Mouse (Mus musculus): Measurements from ENCODE around the gene Vamp2. TPM values are rescaled to one million over a fixed set of nuclear protein-coding genes. Genes with fewer than 3 reads are reported as not detected.
A peak's percentile ranks its signal among the peaks of the same experiment; 100 is the strongest.

Vamp2 gene
- 51.8 TPM for polyA plus RNA-seq (2012; fragmentation: generic; extraction: Trizol)

DNA sequence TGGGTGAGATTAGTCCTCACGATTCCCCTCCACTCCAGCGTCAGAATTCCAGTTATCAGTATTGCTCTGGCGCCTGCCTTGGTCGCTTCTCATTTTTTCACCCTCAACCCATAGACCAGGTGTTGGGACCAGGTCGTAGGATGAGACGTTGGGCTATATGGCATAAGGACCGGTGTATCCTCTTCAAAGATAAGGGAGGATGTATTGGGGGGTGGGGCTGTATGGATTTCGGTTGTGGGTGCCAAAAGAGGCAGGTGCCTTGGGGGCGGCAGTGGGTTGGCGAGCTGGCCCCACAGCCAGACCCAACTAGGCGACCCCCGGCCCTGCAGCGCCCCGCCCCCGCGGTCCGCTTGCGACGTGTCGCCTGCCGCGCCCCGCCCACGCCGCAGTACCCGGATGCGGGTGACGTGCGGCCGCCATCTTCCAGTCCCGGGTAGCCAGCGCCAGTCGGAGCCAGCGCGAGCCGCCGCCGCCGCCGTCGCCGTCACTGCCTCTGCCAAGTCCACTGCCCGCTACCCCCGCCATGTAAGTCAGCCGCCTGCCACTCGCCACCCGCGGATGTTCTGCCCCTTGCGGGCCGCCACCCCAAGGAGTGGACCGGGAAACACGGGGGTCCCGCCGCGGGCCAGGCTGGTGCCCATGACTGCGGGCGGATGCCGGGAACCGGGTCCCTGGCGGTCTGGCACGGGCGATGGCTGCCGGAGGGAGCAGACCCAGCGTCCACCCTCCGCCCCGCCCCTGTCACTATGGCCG is at the start of gene Vamp2:
TSS of gene Vamp2 (plus strand) at position 388 of the 753 bp plus-strand sequence.
- H3ac ChIP-seq (ENCODE audit: control insufficient read depth, insufficient read length), result peak within 1 kb of the TSS; percentile 98
- H3K4me3 ChIP-seq, result peak within 1 kb of the TSS; percentile 92
- H3K27me3 ChIP-seq (ENCODE audit: control insufficient read depth, insufficient read depth, insufficient read length), result no peaks in the 10 kb centered on the region
- peaks cover 26% of the 10 kb centered on the region for H3K79me2 ChIP-seq (ENCODE audit: control insufficient read depth, insufficient read depth)
- TF ChIP-seq SRF (IDR thresholded peaks at IDR 0.05; ENCODE audit: control insufficient read depth, insufficient read length, low read depth) (no peak), E2F4 (IDR thresholded peaks at IDR 0.05; ENCODE audit: insufficient read depth) (no peak), TCF12 (IDR thresholded peaks at IDR 0.05; ENCODE audit: insufficient read depth, poor library complexity, severe bottlenecking) (no peak), USF1 (IDR thresholded peaks at IDR 0.05; ENCODE audit: low read depth) (no peak), MAX (IDR thresholded peaks at IDR 0.05; ENCODE audit: low read depth) (no peak), POLR2A (IDR thresholded peaks at IDR 0.05; ENCODE audit: insufficient read length, low read depth) (peak; percentile 90), REST (IDR thresholded peaks at IDR 0.05; ENCODE audit: insufficient read depth, insufficient read length) (no peak), TCF3 (IDR thresholded peaks at IDR 0.05; ENCODE audit: insufficient read length, low read depth) (no peak), MYOG (IDR thresholded peaks at IDR 0.05; ENCODE audit: control insufficient read depth in 1 of 3, insufficient read depth in 1 of 3, insufficient read length in 2 of 3, low read depth in 2 of 3) (no peak), MYOD1 (IDR thresholded peaks at IDR 0.05; ENCODE audit: control insufficient read depth in 1 of 3, insufficient read length in 2 of 3, low read depth in 2 of 3) (peak in 1 of 3 experiments; percentile 31), POLR2AphosphoS2 (IDR thresholded peaks at IDR 0.05; ENCODE audit: insufficient read length, low read depth) (peak; percentile 90), CEBPB (IDR thresholded peaks at IDR 0.05; ENCODE audit: insufficient read depth, poor library complexity, severe bottlenecking) (no peak)
- peaks cover 20% of the 10 kb centered on the region for H3K36me3 ChIP-seq (ENCODE audit: control insufficient read depth, insufficient read depth)
- H3K4me2 ChIP-seq (ENCODE audit: low read depth), result peak within 1 kb of the TSS; percentile 94

DNA sequence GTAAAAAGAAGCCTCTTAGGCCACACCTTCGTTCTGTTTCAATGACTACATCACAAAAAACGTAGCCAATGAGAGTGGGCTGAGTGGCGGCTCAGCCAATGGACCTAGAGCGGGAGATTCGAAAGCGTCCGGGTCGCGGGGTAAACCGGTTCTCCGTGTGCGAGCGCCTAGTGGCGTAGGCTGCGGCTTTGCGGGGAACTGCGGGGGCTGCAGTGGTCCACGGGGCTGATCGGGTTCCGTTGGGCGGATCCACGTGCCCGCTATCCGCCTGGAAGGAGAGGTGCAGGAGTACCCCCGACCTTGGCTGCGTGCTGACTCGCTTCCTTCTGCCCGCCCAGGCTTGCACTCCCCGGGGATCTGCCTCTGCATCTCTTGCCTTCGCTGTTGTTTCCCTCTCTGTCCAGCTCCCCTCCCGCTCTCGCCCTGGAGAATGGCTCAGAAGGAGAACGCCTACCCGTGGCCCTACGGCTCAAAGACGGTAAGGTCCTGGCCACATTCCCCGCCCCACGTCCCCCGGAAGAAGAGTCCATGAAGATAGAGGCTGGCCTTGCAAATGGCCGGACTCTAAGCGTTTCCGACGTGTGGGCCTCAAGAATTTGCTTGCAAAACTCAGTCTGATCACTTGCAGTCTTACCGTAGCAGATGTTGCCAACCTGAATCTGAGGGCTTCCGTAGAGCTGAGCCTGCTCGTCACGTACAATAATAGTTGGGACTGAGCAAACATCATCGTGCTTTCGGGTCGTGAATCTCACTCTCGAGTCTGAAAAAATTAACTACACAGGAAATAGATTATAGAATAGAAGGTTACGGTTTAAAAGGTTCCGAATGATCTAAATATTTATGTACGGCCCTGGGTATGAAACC is 42.5 kb upstream of the Vamp2 start, which contains the start of gene Aurkb:
TSS of gene Aurkb (plus strand) at position 117 of the 864 bp plus-strand sequence.
- TF ChIP-seq E2F4 (IDR thresholded peaks at IDR 0.05; ENCODE audit: insufficient read depth) (peak; percentile 98), POLR2AphosphoS2 (IDR thresholded peaks at IDR 0.05; ENCODE audit: insufficient read length, low read depth) (peak; percentile 80), POLR2A (IDR thresholded peaks at IDR 0.05; ENCODE audit: insufficient read length, low read depth) (peak; percentile 62), MYOD1 (IDR thresholded peaks at IDR 0.05; ENCODE audit: control insufficient read depth in 1 of 3, insufficient read length in 2 of 3, low read depth in 2 of 3) (no peak), MAX (IDR thresholded peaks at IDR 0.05; ENCODE audit: low read depth) (no peak)
- Histone ChIP-seq H3K36me3 (ENCODE audit: control insufficient read depth, insufficient read depth) (no peaks in the 10 kb centered on the region), H3ac (ENCODE audit: control insufficient read depth, insufficient read length) (peak within 1 kb of the TSS; percentile 35), H3K79me2 (ENCODE audit: control insufficient read depth, insufficient read depth) (peaks cover 50% of the 10 kb centered on the region), H3K4me2 (ENCODE audit: low read depth) (peak within 1 kb of the TSS; percentile 81), H3K27me3 (ENCODE audit: control insufficient read depth, insufficient read depth, insufficient read length) (no peaks in the 10 kb centered on the region), H3K4me3 (peak within 1 kb of the TSS; percentile 90)

DNA sequence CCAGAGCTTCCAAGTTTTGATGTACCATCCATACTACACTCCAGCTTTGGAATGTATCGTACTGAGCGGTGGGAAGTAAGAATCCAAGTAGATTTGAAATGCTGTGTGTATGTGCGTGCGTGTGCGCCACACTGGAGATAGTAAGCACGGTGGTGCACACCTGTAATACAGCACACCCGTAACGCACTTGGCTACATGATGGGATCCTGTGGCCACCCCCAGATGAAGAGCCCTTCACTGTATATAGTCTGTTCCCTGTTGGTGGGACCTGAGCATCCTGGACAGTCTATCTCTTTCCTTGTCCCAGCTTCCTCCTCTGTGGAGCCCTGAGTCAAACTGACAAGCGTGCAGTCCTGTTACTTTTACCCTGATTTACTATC is 41.9 kb upstream of the Vamp2 start:
- H3K79me2 ChIP-seq (ENCODE audit: control insufficient read depth, insufficient read depth), result peaks cover 50% of the 10 kb centered on the region
- TF ChIP-seq POLR2AphosphoS2 (IDR thresholded peaks at IDR 0.05; ENCODE audit: insufficient read length, low read depth) (peak; percentile 32), MAX (IDR thresholded peaks at IDR 0.05; ENCODE audit: low read depth) (no peak)
- H3K36me3 ChIP-seq (ENCODE audit: control insufficient read depth, insufficient read depth), result no peaks in the 10 kb centered on the region
- peak overlapping the region; percentile 81 for H3K4me2 ChIP-seq (ENCODE audit: low read depth)
- H3ac ChIP-seq (ENCODE audit: control insufficient read depth, insufficient read length), result no peak overlapping the region
- no peaks in the 10 kb centered on the region for H3K27me3 ChIP-seq (ENCODE audit: control insufficient read depth, insufficient read depth, insufficient read length)
- peak overlapping the region; percentile 90 for H3K4me3 ChIP-seq

DNA sequence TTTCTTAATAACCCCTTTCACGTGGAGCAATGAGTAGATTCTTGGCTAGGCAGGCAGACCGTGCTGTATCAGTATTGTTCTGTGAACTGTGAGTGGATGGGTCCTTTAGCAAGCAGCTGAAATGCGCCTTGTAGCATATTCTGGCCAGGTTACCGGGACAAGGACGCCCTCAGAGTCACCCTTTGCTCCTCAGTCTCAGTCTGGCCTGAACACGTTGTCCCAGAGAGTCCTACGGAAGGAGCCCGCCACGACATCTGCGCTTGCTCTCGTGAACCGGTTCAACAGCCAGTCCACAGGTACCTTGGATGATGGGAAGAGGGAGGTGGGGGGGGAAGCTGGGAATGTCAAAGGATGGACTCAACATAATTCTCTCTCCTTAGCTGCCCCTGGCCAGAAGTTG is 40.7 kb upstream of the Vamp2 start:
- H3K4me3 ChIP-seq, result no peak overlapping the region
- no peak overlapping the region for H3K4me2 ChIP-seq (ENCODE audit: low read depth)
- H3K79me2 ChIP-seq (ENCODE audit: control insufficient read depth, insufficient read depth), result peaks cover 50% of the 10 kb centered on the region
- H3K27me3 ChIP-seq (ENCODE audit: control insufficient read depth, insufficient read depth, insufficient read length), result no peaks in the 10 kb centered on the region
- TF ChIP-seq MAX (IDR thresholded peaks at IDR 0.05; ENCODE audit: low read depth) (no peak), MYOG (IDR thresholded peaks at IDR 0.05; ENCODE audit: control insufficient read depth in 1 of 3, insufficient read depth in 1 of 3, insufficient read length in 2 of 3, low read depth in 2 of 3) (no peak), TCF12 (IDR thresholded peaks at IDR 0.05; ENCODE audit: insufficient read depth, poor library complexity, severe bottlenecking) (no peak), USF1 (IDR thresholded peaks at IDR 0.05; ENCODE audit: low read depth) (no peak), SRF (IDR thresholded peaks at IDR 0.05; ENCODE audit: control insufficient read depth, insufficient read length, low read depth) (no peak), MYOD1 (IDR thresholded peaks at IDR 0.05; ENCODE audit: control insufficient read depth in 1 of 3, insufficient read length in 2 of 3, low read depth in 2 of 3) (no peak), E2F4 (IDR thresholded peaks at IDR 0.05; ENCODE audit: insufficient read depth) (no peak), POLR2AphosphoS2 (IDR thresholded peaks at IDR 0.05; ENCODE audit: insufficient read length, low read depth) (no peak), POLR2A (IDR thresholded peaks at IDR 0.05; ENCODE audit: insufficient read length, low read depth) (no peak), CEBPB (IDR thresholded peaks at IDR 0.05; ENCODE audit: insufficient read depth, poor library complexity, severe bottlenecking) (no peak), TCF3 (IDR thresholded peaks at IDR 0.05; ENCODE audit: insufficient read length, low read depth) (no peak), REST (IDR thresholded peaks at IDR 0.05; ENCODE audit: insufficient read depth, insufficient read length) (no peak)
- no peaks in the 10 kb centered on the region for H3K36me3 ChIP-seq (ENCODE audit: control insufficient read depth, insufficient read depth)
- no peak overlapping the region for H3ac ChIP-seq (ENCODE audit: control insufficient read depth, insufficient read length)
